Mouse (Mus musculus) E14TG2a.4 (cell line): ENCODE data around the gene Kcnk1.

Experiments used
- H3K27me3 ChIP-seq: 2 replicates; pipeline ENCODE4 v1.6.1; 2014; ENCODE audit warnings: low read length, control low read depth; ENCODE audit not compliant: insufficient read depth
- H3K36me3 ChIP-seq: 2 replicates; pipeline ENCODE4 v1.6.1; 2014; ENCODE audit warnings: low read length, control low read depth; ENCODE audit not compliant: insufficient read depth
- H3K4me1 ChIP-seq: replicated peaks from 2 replicates; pipeline ENCODE4 v1.6.1; 2014; ENCODE audit warnings: low read depth, low read length, control low read depth
- H3K4me3 ChIP-seq: replicated peaks from 2 replicates; pipeline ENCODE4 v1.5.1; 2014; ENCODE audit warnings: mild to moderate bottlenecking, low read length
- H3K9me3 ChIP-seq: 2 replicates; pipeline ENCODE4 v1.6.1; 2014; ENCODE audit warnings: low read length, control low read depth
- CTCF ChIP-seq: conservative IDR thresholded peaks from 2 replicates; pipeline ENCODE4 v1.5.1; 2014; ENCODE audit warnings: low read length
- NANOG ChIP-seq: IDR thresholded peaks from 2 replicates; pipeline ENCODE4 v1.6.1; 2014; ENCODE audit warnings: borderline replicate concordance, low read length, mixed read lengths
- POU5F1 ChIP-seq: IDR thresholded peaks from 2 replicates; pipeline ENCODE4 v1.6.1; 2014; ENCODE audit warnings: low read length, borderline replicate concordance

Kcnk1 gene

DNA sequence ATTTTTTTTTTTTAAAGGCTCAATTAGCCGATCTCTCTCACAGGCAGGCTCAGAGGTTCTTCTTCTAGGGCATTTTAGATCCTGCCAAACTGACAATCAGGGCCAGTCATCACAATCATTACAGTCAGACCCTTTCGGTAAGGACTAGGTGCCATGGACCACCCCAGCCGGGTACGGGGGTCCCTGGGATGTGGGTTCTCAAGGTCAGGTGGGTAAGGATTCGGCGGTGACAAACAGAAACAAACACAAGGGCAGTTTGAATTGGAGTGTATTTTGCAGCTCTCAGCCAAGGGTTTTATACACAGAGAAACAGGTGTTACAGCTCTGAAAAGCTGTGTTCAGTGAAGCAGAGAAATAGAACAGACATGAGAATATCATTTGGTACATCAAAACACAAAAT is 8.6 kb downstream of the Kcnk1 start:
- TF ChIP-seq POU5F1 (no peak), NANOG (no peak), CTCF (no peak)
- H3K9me3 ChIP-seq: peaks cover 9% of the 10 kb centered on the region; the same call in 1 of the 2 replicates
- 0 out of 2 replicates have a peak, but pooled peaks cover 7% of the 10 kb centered on the region for H3K36me3 ChIP-seq
- peaks cover 41% of the 10 kb centered on the region for H3K4me1 ChIP-seq
- H3K27me3 ChIP-seq: no peaks in the 10 kb centered on the region; the same call in 1 of the 2 replicates
- no peak overlapping the region for H3K4me3 ChIP-seq

DNA sequence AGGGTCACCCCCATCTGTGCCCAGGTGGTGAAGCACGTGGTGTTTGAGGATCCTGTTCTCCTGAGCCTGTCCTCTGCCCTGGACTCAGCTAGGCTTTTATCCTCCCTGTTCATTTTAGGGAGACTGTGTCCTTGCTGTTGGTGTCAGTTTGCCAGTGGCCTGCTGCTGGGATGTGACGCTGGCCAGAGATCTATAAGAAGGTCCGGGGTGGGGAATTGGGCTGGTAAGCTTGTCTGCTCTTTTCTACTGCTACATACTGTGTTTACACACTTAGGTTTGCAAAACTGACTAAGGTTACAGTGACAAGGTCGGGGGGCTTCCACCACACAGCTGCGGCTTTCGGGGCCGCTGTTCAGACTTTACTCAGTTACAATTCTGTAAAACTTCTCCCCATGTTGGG is 10.0 kb downstream of the Kcnk1 start:
- peaks cover 9% of the 10 kb centered on the region; the same call in 1 of the 2 replicates for H3K9me3 ChIP-seq
- H3K4me1 ChIP-seq: peaks cover 29% of the 10 kb centered on the region
- no peak for TF ChIP-seq POU5F1
- TF ChIP-seq NANOG: no peak
- TF ChIP-seq CTCF: no peak
- H3K36me3 ChIP-seq: 0 out of 2 replicates have a peak, but pooled peaks cover 7% of the 10 kb centered on the region
- H3K4me3 ChIP-seq: no peak overlapping the region
- H3K27me3 ChIP-seq: no peaks in the 10 kb centered on the region; the same call in 1 of the 2 replicates

DNA sequence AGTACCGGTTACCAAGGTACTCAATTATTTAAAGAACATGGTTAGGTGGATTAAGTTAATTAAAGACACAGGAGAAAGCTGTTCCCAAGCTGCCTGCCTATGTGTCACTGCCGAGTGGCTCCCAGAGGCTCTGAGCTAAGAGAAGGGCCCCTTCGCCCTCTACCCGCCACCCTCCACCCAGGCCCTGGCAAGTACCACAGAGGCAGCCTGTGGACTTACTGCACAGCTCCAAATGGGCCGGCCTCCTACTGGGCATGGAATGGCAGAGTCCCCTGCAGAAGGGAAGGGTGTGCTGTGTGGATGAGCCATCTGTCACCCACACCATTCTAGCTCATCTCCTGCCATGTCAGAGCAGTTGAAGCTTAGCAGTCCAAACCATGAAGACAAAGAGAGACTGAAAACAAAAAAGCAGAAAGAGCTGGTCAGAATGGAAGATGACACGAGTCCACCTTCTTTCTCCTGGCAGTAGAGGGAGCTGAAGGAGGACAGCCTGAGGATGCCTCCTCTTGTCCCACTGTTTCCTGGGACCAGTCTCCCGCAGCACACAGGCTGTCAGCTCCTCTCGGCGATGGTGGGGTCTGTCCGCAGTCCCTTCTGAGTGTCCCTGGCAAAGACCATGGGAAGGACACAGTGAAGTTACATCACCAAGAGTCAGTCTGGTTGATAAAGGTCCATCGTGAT is 11.5 kb downstream of the Kcnk1 start:
- TF ChIP-seq CTCF: no peak
- TF ChIP-seq NANOG: no peak
- TF ChIP-seq POU5F1: no peak
- Histone ChIP-seq H3K36me3 (0 out of 2 replicates have a peak, but pooled peaks cover 7% of the 10 kb centered on the region), H3K4me1 (peaks cover 14% of the 10 kb centered on the region), H3K4me3 (no peak overlapping the region), H3K27me3 (no peaks in the 10 kb centered on the region; the same call in 1 of the 2 replicates), H3K9me3 (peaks cover 9% of the 10 kb centered on the region; the same call in 1 of the 2 replicates)

DNA sequence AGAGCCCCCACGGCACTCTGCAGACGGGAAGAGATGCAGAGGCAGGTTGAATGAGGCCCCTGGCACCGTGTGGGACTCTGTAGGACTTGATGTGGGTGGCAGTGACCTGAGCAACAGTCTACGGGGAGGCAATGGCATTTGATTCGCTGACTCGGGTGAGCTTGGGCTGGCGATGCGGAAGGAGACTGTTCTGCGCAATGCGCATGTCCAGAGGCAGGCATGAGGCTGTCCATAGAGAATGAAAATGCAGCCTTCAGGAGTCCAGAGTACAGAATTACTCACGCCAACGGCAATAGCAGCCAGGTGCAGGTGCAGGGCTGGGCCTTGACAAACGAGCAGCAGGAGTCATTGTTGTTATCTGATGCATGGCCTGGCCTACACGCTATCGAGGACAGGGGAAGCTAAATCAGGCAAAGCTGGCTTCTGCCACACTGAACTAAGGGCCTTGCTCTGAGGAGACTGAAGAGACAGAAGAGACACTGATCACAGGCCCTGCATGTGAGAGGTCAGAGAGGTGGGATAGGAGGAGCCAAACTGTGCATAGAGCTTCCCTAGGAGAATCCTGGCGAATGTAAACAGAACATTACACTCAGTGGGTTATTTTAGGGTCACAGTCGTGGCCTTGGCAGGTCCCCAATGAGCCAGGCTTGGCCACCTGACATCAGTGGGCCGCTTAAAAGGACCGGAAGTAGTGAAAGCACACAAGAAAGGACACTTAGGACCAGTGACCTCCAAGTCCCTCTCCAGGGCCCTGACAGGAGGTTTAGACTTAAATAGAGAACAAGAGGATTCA is 12.8 kb downstream of the Kcnk1 start:
- H3K27me3 ChIP-seq: no peaks in the 10 kb centered on the region; the same call in 1 of the 2 replicates
- H3K4me3 ChIP-seq: no peak overlapping the region
- peaks cover 13% of the 10 kb centered on the region for H3K4me1 ChIP-seq

DNA sequence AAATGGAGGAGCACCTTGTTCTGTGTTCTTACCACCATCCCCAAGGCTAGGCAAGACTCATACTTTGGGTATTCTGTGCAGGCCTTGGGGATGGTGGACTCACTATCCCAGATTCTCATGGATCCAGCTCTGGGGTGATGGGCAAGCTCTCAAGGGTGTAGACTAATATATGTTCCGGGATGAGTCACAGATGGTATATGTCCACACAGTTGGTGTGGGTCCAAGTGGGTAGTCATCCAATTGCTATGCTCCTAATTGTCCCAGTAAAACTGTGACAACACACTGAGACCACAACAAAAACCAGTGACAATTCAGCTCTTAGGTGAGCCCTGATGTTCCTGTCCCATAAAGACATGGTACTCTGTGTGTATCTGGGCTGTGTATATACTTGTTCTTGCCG is 14.0 kb downstream of the Kcnk1 start:
- no peaks in the 10 kb centered on the region; the same call in 1 of the 2 replicates for H3K27me3 ChIP-seq
- TF ChIP-seq CTCF (no peak), NANOG (no peak), POU5F1 (no peak)
- H3K36me3 ChIP-seq: no peaks in the 10 kb centered on the region
- H3K4me1 ChIP-seq: peaks cover 13% of the 10 kb centered on the region
- H3K9me3 ChIP-seq: peaks cover 9% of the 10 kb centered on the region; the same call in 1 of the 2 replicates
- no peak overlapping the region for H3K4me3 ChIP-seq

More for the DNA sequence above, 12.8 kb downstream of the Kcnk1 start:
- TF ChIP-seq NANOG (no peak), CTCF (no peak), POU5F1 (no peak)
- Histone ChIP-seq H3K36me3 (0 out of 2 replicates have a peak, but pooled peaks cover 6% of the 10 kb centered on the region), H3K9me3 (peaks cover 9% of the 10 kb centered on the region; the same call in 1 of the 2 replicates)

DNA sequence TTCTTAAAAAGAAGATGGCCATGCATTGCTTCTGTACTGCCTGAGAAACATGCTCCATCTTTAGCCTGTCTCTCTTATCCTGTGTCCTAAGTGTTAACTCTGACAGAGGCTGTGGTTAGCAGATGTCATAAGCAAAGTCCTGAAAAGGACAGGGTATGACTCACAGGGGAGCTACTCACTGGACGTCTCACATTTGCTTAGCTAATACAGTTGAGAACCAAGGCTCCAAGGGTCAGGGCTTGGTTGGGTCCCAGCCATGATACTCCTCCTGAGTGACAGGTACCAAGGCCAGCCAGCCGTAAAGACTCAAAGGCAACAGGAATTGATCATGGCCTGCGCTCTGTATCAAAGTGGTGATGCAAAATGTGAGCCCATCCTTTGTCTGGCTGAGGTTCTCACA is 15.9 kb downstream of the Kcnk1 start:
- TF ChIP-seq NANOG (no peak), CTCF (no peak), POU5F1 (no peak)
- no peak overlapping the region for H3K4me3 ChIP-seq
- H3K9me3 ChIP-seq: no peaks in the 10 kb centered on the region
- H3K27me3 ChIP-seq: no peaks in the 10 kb centered on the region; the same call in 1 of the 2 replicates
- H3K4me1 ChIP-seq: peaks cover 13% of the 10 kb centered on the region
- no peaks in the 10 kb centered on the region for H3K36me3 ChIP-seq

DNA sequence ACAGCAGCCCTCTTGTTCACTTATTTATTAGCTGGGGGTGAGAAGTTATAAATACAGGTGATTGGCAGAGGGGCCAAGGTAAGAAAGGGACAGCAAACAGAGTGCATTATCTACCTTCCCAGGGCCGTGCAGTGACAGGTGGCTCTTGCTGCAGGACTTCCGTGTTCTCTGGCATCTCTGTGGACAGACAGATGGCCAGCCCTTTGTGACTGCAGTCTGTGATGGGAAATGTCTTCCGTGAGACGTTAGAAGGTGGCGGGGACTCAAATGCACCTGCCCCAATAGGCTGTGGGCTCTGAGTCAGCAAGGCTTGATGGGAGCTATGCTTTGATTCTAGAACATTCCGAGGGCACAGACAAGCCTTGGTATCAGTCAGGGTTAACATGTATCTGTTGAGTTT is 17.4 kb downstream of the Kcnk1 start:
- TF ChIP-seq CTCF: no peak
- TF ChIP-seq NANOG: no peak
- no peak for TF ChIP-seq POU5F1
- Histone ChIP-seq H3K27me3 (no peaks in the 10 kb centered on the region), H3K36me3 (no peaks in the 10 kb centered on the region), H3K4me1 (peaks cover 9% of the 10 kb centered on the region), H3K4me3 (no peak overlapping the region), H3K9me3 (no peaks in the 10 kb centered on the region)

DNA sequence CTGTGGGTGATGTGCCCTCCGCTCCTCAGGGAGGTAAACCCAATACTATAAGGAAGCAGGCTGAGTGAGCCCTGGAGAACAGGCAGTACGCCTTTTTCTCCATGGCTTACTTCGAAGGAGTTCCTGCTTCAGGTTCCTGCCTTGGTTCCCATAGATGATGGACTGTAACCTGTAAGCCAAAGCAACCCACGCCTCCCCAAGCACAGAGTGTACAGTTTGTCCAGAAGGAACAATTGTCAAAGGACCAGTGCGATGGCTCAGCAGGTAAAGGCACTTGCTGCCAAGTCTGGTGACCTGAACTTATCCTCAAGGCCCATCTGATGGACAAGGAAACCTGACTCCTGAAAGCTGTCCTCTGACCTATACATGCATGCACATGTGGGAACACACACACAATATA is 18.7 kb downstream of the Kcnk1 start:
- no peak for TF ChIP-seq CTCF
- TF ChIP-seq POU5F1: no peak
- no peak for TF ChIP-seq NANOG
- Histone ChIP-seq H3K4me3 (no peak overlapping the region), H3K36me3 (no peaks in the 10 kb centered on the region), H3K9me3 (no peaks in the 10 kb centered on the region), H3K4me1 (no peaks in the 10 kb centered on the region), H3K27me3 (no peaks in the 10 kb centered on the region)
